Mouse (Mus musculus) brain, embryonic 14.5 days (tissue): ENCODE measurements around the gene Nav1. TPM values are rescaled to one million over a fixed set of nuclear protein-coding genes. Genes with fewer than 3 reads are reported as not detected.
"Not testable (repeated sequence)": the region's sequence is repeated elsewhere in the genome, so short reads cannot be mapped to it uniquely, and the experiment has no call there.

Experiments used
- DNase-seq: peaks from one replicate; pipeline ENCODE4 v3.0.0-alpha.2; 2011; ENCODE audit warnings: low read depth
- CTCF ChIP-seq: fragments of 200-500 bp; IDR thresholded peaks from 2 replicates; pipeline ENCODE4 v1.5.1; 2012; ENCODE audit warnings: inconsistent platforms, mild to moderate bottlenecking, moderate library complexity, borderline replicate concordance; ENCODE audit not compliant: insufficient read depth, insufficient read length; ENCODE audit errors: extremely low read depth
- POLR2A ChIP-seq: fragments of 200-500 bp; IDR thresholded peaks from 2 replicates; pipeline ENCODE4 v1.6.1; 2012; ENCODE audit warnings: mild to moderate bottlenecking, inconsistent platforms, borderline replicate concordance; ENCODE audit not compliant: poor library complexity, insufficient read depth, insufficient read length, severe bottlenecking; ENCODE audit errors: extremely low read depth
- polyA plus RNA-seq: library from polyadenylated mRNA; depleted of rRNA; stranded (reverse); fragments of >200 nt; gene quantifications from 2 replicates; pipeline ENCODE4 v1.2.3, GENCODE M21; 2012

Nav1 gene
- polyA plus RNA-seq, 1 experiment = 92.9 TPM

GRCm38 (mm10) chr1:135490931-135491666 is 116.0 kb downstream of the Nav1 start:
- DNase-seq = no peak
- no peak for TF ChIP-seq CTCF
- no peak for TF ChIP-seq POLR2A

GRCm38 (mm10) chr1:135488879-135489278 is 118.2 kb downstream of the Nav1 start:
- TF ChIP-seq POLR2A (no peak), CTCF (no peak)
- peak; percentile 40 for DNase-seq

- TF ChIP-seq POLR2A (no peak), CTCF (no peak)
- DNase-seq = no peak
Observed at GRCm38 (mm10) chr1:135485179-135485578, 121.9 kb downstream of the Nav1 start.

GRCm38 (mm10) chr1:135484503-135485051 is 122.5 kb downstream of the Nav1 start:
- DNase-seq = not testable (repeated sequence)

GRCm38 (mm10) chr1:135483971-135484370 is 123.1 kb downstream of the Nav1 start:
- TF ChIP-seq CTCF = no peak
- TF ChIP-seq POLR2A = no peak

GRCm38 (mm10) chr1:135482666-135483065 is 124.4 kb downstream of the Nav1 start:
- no peak for TF ChIP-seq CTCF
- no peak for TF ChIP-seq POLR2A
- DNase-seq = no peak

More at GRCm38 (mm10) chr1:135483971-135484370, 123.1 kb downstream of the Nav1 start:
- DNase-seq = no peak

- TF ChIP-seq POLR2A = no peak
- no peak for TF ChIP-seq CTCF
- DNase-seq = no peak
Observed at GRCm38 (mm10) chr1:135481656-135482055, 125.4 kb downstream of the Nav1 start.

GRCm38 (mm10) chr1:135480815-135481214 is 126.3 kb downstream of the Nav1 start:
- no peak for TF ChIP-seq CTCF
- no peak for TF ChIP-seq POLR2A
- DNase-seq = no peak

- DNase-seq = no peak
- TF ChIP-seq CTCF (no peak), POLR2A (no peak)
Observed at GRCm38 (mm10) chr1:135475571-135475895, 131.6 kb downstream of the Nav1 start.

- peak; percentile 37 for DNase-seq
- TF ChIP-seq CTCF (no peak), POLR2A (no peak)
Observed at GRCm38 (mm10) chr1:135474861-135475570, 132.1 kb downstream of the Nav1 start.

- no peak for DNase-seq
- no peak for TF ChIP-seq POLR2A
- no peak for TF ChIP-seq CTCF
Observed at GRCm38 (mm10) chr1:135472536-135472935, 134.6 kb downstream of the Nav1 start.

GRCm38 (mm10) chr1:135471742-135472141 is 135.4 kb downstream of the Nav1 start:
- TF ChIP-seq CTCF (no peak), POLR2A (no peak)
- no peak for DNase-seq
